Mouse (Mus musculus) brown adipose tissue, adult 24 weeks (tissue): Measurements from ENCODE around the gene Gpr153. TPM values are rescaled to one million over a fixed set of nuclear protein-coding genes. Genes with fewer than 3 reads are reported as not detected.

Source experiments
- H3K27ac ChIP-seq: fragments of 200-500 bp; replicated peaks from 2 replicates; pipeline ENCODE4 v1.5.1; 2012; ENCODE audit warnings: low read depth, mild to moderate bottlenecking, low read length
- H3K4me1 ChIP-seq: fragments of 200-500 bp; 2 replicates; pipeline ENCODE4 v1.6.1; 2012; ENCODE audit warnings: low read length, mixed read lengths; ENCODE audit not compliant: control insufficient read depth, insufficient read depth, insufficient read length
- H3K4me3 ChIP-seq: fragments of 200-500 bp; 2 replicates; pipeline ENCODE4 v1.5.1; 2012; ENCODE audit warnings: low read depth, mild to moderate bottlenecking, low read length, moderate library complexity; ENCODE audit not compliant: insufficient read depth
- polyA plus RNA-seq: library from polyadenylated mRNA; stranded (reverse); fragments of >200 nt; gene quantifications from 2 replicates; pipeline ENCODE4 v1.2.4, GENCODE M21; 2012; ENCODE audit not compliant: missing spikeins, insufficient read depth, insufficient read length

Gpr153 gene
- polyA plus RNA-seq, 1 experiment = 4.3 TPM

GRCm38 (mm10) chr4:152257070-152257469, 17.0 kb upstream of the Gpr153 start:
- Histone ChIP-seq H3K4me1 (no peaks in the 10 kb centered on the region), H3K27ac (no peak overlapping the region)

GRCm38 (mm10) chr4:152260451-152260850, 13.6 kb upstream of the Gpr153 start:
- Histone ChIP-seq H3K27ac (no peak overlapping the region), H3K4me3 (no peak overlapping the region), H3K4me1 (no peaks in the 10 kb centered on the region; the same call in 1 of the 2 replicates)

More at GRCm38 (mm10) chr4:152257070-152257469, 17.0 kb upstream of the Gpr153 start:
- no peak overlapping the region for H3K4me3 ChIP-seq

- no peaks in the 10 kb centered on the region; the same call in 1 of the 2 replicates for H3K4me1 ChIP-seq
- H3K27ac ChIP-seq = no peak overlapping the region
- no peak overlapping the region for H3K4me3 ChIP-seq
Measured at GRCm38 (mm10) chr4:152262187-152262586, 11.8 kb upstream of the Gpr153 start.

- no peak overlapping the region for H3K27ac ChIP-seq
- no peak overlapping the region for H3K4me3 ChIP-seq
- peaks cover 5% of the 10 kb centered on the region; the same call in 1 of the 2 replicates for H3K4me1 ChIP-seq
Measured at GRCm38 (mm10) chr4:152263089-152263488, 10.9 kb upstream of the Gpr153 start.

GRCm38 (mm10) chr4:152263512-152264176, 10.4 kb upstream of the Gpr153 start:
- no peak overlapping the region for H3K4me3 ChIP-seq
- no peak overlapping the region for H3K27ac ChIP-seq
- H3K4me1 ChIP-seq = peaks cover 5% of the 10 kb centered on the region; the same call in 1 of the 2 replicates

- no peak overlapping the region for H3K27ac ChIP-seq
- peaks cover 5% of the 10 kb centered on the region; the same call in 1 of the 2 replicates for H3K4me1 ChIP-seq
- no peak overlapping the region for H3K4me3 ChIP-seq
Measured at GRCm38 (mm10) chr4:152264177-152264530, 9.9 kb upstream of the Gpr153 start.

GRCm38 (mm10) chr4:152264867-152265568, 9.0 kb upstream of the Gpr153 start:
- Histone ChIP-seq H3K4me3 (no peak overlapping the region), H3K27ac (no peak overlapping the region), H3K4me1 (peaks cover 5% of the 10 kb centered on the region; the same call in 1 of the 2 replicates)

GRCm38 (mm10) chr4:152265791-152266190, 8.2 kb upstream of the Gpr153 start:
- Histone ChIP-seq H3K4me1 (peaks cover 5% of the 10 kb centered on the region; the same call in 1 of the 2 replicates), H3K4me3 (no peak overlapping the region), H3K27ac (no peak overlapping the region)

GRCm38 (mm10) chr4:152266236-152266895, 7.7 kb upstream of the Gpr153 start:
- no peak overlapping the region for H3K4me3 ChIP-seq
- peaks cover 5% of the 10 kb centered on the region; the same call in 1 of the 2 replicates for H3K4me1 ChIP-seq
- H3K27ac ChIP-seq = no peak overlapping the region

- Histone ChIP-seq H3K27ac (no peak overlapping the region), H3K4me1 (peaks cover 5% of the 10 kb centered on the region; the same call in 1 of the 2 replicates)
Measured at GRCm38 (mm10) chr4:152267748-152268369, 6.2 kb upstream of the Gpr153 start.

GRCm38 (mm10) chr4:152269967-152270366, 4.1 kb upstream of the Gpr153 start:
- no peak overlapping the region for H3K27ac ChIP-seq
- no peak overlapping the region for H3K4me3 ChIP-seq
- H3K4me1 ChIP-seq = peaks cover 5% of the 10 kb centered on the region; the same call in 1 of the 2 replicates

More at GRCm38 (mm10) chr4:152267748-152268369, 6.2 kb upstream of the Gpr153 start:
- H3K4me3 ChIP-seq = no peak overlapping the region

- no peak overlapping the region for H3K27ac ChIP-seq
- no peak overlapping the region for H3K4me3 ChIP-seq
- H3K4me1 ChIP-seq = peaks cover 5% of the 10 kb centered on the region; the same call in 1 of the 2 replicates
Measured at GRCm38 (mm10) chr4:152270599-152270998, 3.4 kb upstream of the Gpr153 start.

GRCm38 (mm10) chr4:152271334-152271733, 2.7 kb upstream of the Gpr153 start:
- Histone ChIP-seq H3K4me3 (no peak overlapping the region), H3K4me1 (peaks cover 5% of the 10 kb centered on the region; the same call in 1 of the 2 replicates), H3K27ac (no peak overlapping the region)

GRCm38 (mm10) chr4:152272006-152272405, 2.0 kb upstream of the Gpr153 start:
- H3K27ac ChIP-seq = no peak overlapping the region
- H3K4me1 ChIP-seq = peaks cover 5% of the 10 kb centered on the region; the same call in 1 of the 2 replicates

More at GRCm38 (mm10) chr4:152272006-152272405, 2.0 kb upstream of the Gpr153 start:
- H3K4me3 ChIP-seq = no peak overlapping the region
